Mouse (Mus musculus): ENCODE results near the gene Olfr191. TPM values are rescaled to one million over a fixed set of nuclear protein-coding genes. Genes with fewer than 3 reads are reported as not detected.
"Not testable (repeated sequence)": the region's sequence is repeated elsewhere in the genome, so short reads cannot be mapped to it uniquely, and the experiment has no call there.

Olfr191 gene
- polyA plus RNA-seq (2015; fragmentation: Nextera tagmentation; extraction: Ambion mirVana), result not detected in 2 replicates

- DNase-seq (ENCODE audit: low spot score), result not testable (repeated sequence)
These were observed at the start of gene Olfr191 for GRCm38 (mm10) chr16:59089722-59090121. Olfr191 (minus strand) TSS chr16:59089822.

GRCm38 (mm10) chr16:59130740-59131139 lies 41.1 kb upstream of the Olfr191 start:
- DNase-seq (ENCODE audit: low spot score), result no peak

- DNase-seq (ENCODE audit: low spot score), result no peak
These were observed 31.3 kb upstream of the Olfr191 start, which contains the start of gene Olfr194 for GRCm38 (mm10) chr16:59120969-59121368. Olfr194 (minus strand) TSS chr16:59121069.

GRCm38 (mm10) chr16:59111781-59112180 lies 22.2 kb upstream of the Olfr191 start, which contains the start of gene Olfr193:
Olfr193 (minus strand) TSS chr16:59111881.
- no peak for DNase-seq (ENCODE audit: low spot score)

- not testable (repeated sequence) for DNase-seq (ENCODE audit: low spot score)
These were observed 18.9 kb upstream of the Olfr191 start for GRCm38 (mm10) chr16:59108522-59108921.

- no peak for DNase-seq (ENCODE audit: low spot score)
These were observed 15.7 kb upstream of the Olfr191 start for GRCm38 (mm10) chr16:59105312-59105711.

- DNase-seq (ENCODE audit: low spot score), result not testable (repeated sequence)
These were observed 8.5 kb downstream of the Olfr191 start for GRCm38 (mm10) chr16:59081113-59081512.

- DNase-seq (ENCODE audit: low spot score), result no peak
These were observed 11.7 kb downstream of the Olfr191 start, which contains the start of gene Olfr190 for GRCm38 (mm10) chr16:59077905-59078304. Olfr190 (minus strand) TSS chr16:59078005.

GRCm38 (mm10) chr16:59073520-59073919 lies 16.1 kb downstream of the Olfr191 start:
- DNase-seq (ENCODE audit: low spot score), result no peak

- no peak for DNase-seq (ENCODE audit: low spot score)
These were observed 17.9 kb downstream of the Olfr191 start for GRCm38 (mm10) chr16:59071755-59072154.

- DNase-seq (ENCODE audit: low spot score), result not testable (repeated sequence)
These were observed 27.2 kb downstream of the Olfr191 start for GRCm38 (mm10) chr16:59062411-59062810.

GRCm38 (mm10) chr16:59049286-59049685 lies 40.3 kb downstream of the Olfr191 start:
- DNase-seq (ENCODE audit: low spot score), result not testable (repeated sequence)

- no peak for DNase-seq (ENCODE audit: low spot score)
These were observed 40.8 kb downstream of the Olfr191 start for GRCm38 (mm10) chr16:59048860-59049259.

- DNase-seq (ENCODE audit: low spot score), result no peak
These were observed 42.0 kb downstream of the Olfr191 start for GRCm38 (mm10) chr16:59047579-59047978.

GRCm38 (mm10) chr16:59045835-59046234 lies 43.8 kb downstream of the Olfr191 start:
- DNase-seq (ENCODE audit: low spot score), result no peak

GRCm38 (mm10) chr16:59039710-59040109 lies 49.9 kb downstream of the Olfr191 start, which contains the start of gene Olfr187:
Olfr187 (minus strand) TSS chr16:59039767.
- no peak for DNase-seq (ENCODE audit: low spot score)

Other genes starting within 250 kb of the Olfr191 start
- not detected in 2 replicates for gene Olfr177, start 215.1 kb downstream of the Olfr191 start, polyA plus RNA-seq (2015; fragmentation: Nextera tagmentation; extraction: Ambion mirVana)
- not detected in 2 replicates for gene Olfr178, start 197.8 kb downstream of the Olfr191 start, polyA plus RNA-seq (2015; fragmentation: Nextera tagmentation; extraction: Ambion mirVana)
- gene Olfr181, start 161.1 kb downstream of the Olfr191 start, polyA plus RNA-seq (2015; fragmentation: Nextera tagmentation; extraction: Ambion mirVana), result not detected in 2 replicates
- not detected in 2 replicates for gene Olfr180, start 160.4 kb downstream of the Olfr191 start, polyA plus RNA-seq (2015; fragmentation: Nextera tagmentation; extraction: Ambion mirVana)
- gene Olfr183, start 94.5 kb downstream of the Olfr191 start, polyA plus RNA-seq (2015; fragmentation: Nextera tagmentation; extraction: Ambion mirVana), result not detected in 2 replicates
- not detected in 2 replicates for gene Olfr186, start 59.5 kb downstream of the Olfr191 start, polyA plus RNA-seq (2015; fragmentation: Nextera tagmentation; extraction: Ambion mirVana)
- not detected in 2 replicates for gene Olfr187, start 50.1 kb downstream of the Olfr191 start, polyA plus RNA-seq (2015; fragmentation: Nextera tagmentation; extraction: Ambion mirVana)
- gene Olfr190, start 11.8 kb downstream of the Olfr191 start, polyA plus RNA-seq (2015; fragmentation: Nextera tagmentation; extraction: Ambion mirVana), result not detected in 2 replicates
- gene Olfr193, start 22.1 kb upstream of the Olfr191 start, polyA plus RNA-seq (2015; fragmentation: Nextera tagmentation; extraction: Ambion mirVana), result not detected in 2 replicates
- gene Olfr194, start 31.2 kb upstream of the Olfr191 start, polyA plus RNA-seq (2015; fragmentation: Nextera tagmentation; extraction: Ambion mirVana), result not detected in 2 replicates
- gene Olfr195, start 57.2 kb upstream of the Olfr191 start, polyA plus RNA-seq (2015; fragmentation: Nextera tagmentation; extraction: Ambion mirVana), result not detected in 2 replicates
- not detected in 2 replicates for gene Olfr196, start 80.6 kb upstream of the Olfr191 start, polyA plus RNA-seq (2015; fragmentation: Nextera tagmentation; extraction: Ambion mirVana)
- gene Olfr198, start 113.7 kb upstream of the Olfr191 start, polyA plus RNA-seq (2015; fragmentation: Nextera tagmentation; extraction: Ambion mirVana), result not detected in 2 replicates
- not detected in 2 replicates for gene Olfr199, start 129.9 kb upstream of the Olfr191 start, polyA plus RNA-seq (2015; fragmentation: Nextera tagmentation; extraction: Ambion mirVana)
- gene Olfr201, start 182.8 kb upstream of the Olfr191 start, polyA plus RNA-seq (2015; fragmentation: Nextera tagmentation; extraction: Ambion mirVana), result not detected in 2 replicates
- gene Olfr202, start 197.0 kb upstream of the Olfr191 start, polyA plus RNA-seq (2015; fragmentation: Nextera tagmentation; extraction: Ambion mirVana), result not detected in 2 replicates
- gene Olfr203, start 209.1 kb upstream of the Olfr191 start, polyA plus RNA-seq (2015; fragmentation: Nextera tagmentation; extraction: Ambion mirVana), result not detected in 2 replicates
- not detected in 2 replicates for gene Olfr204, start 228.4 kb upstream of the Olfr191 start, polyA plus RNA-seq (2015; fragmentation: Nextera tagmentation; extraction: Ambion mirVana)
- not detected in 2 replicates for gene Olfr205, start 241.3 kb upstream of the Olfr191 start, polyA plus RNA-seq (2015; fragmentation: Nextera tagmentation; extraction: Ambion mirVana)

Measured in thymus, postnatal 0 days (tissue).